Mouse (Mus musculus) neural tube, embryonic 14.5 days (tissue): Measurements from ENCODE around the gene Aifm3. TPM values are rescaled to one million over a fixed set of nuclear protein-coding genes. Genes with fewer than 3 reads are reported as not detected.
"Not testable (repeated sequence)": the region's sequence is repeated elsewhere in the genome, so short reads cannot be mapped to it uniquely, and the experiment has no call there.

Experiments
- ATAC-seq: fragments of 200-750 bp; cut with Nextera tagmentation; 2 replicates; pipeline ENCODE4 v1.8.0; 2017; ENCODE audit warnings: low read depth, mild to moderate bottlenecking, moderate TSS enrichment, moderate library complexity
- H3K27ac ChIP-seq: fragments of 300-500 bp; sonication (generic); 2 replicates; pipeline ENCODE4 v1.5.1; 2014; ENCODE audit warnings: low read depth, mild to moderate bottlenecking, control low read depth, low read length, moderate library complexity, mixed read lengths
- H3K27me3 ChIP-seq: fragments of 300-500 bp; sonication (generic); 2 replicates; pipeline ENCODE4 v1.6.1; 2014; ENCODE audit warnings: low read length; ENCODE audit not compliant: control insufficient read depth, insufficient read depth
- H3K36me3 ChIP-seq: fragments of 300-500 bp; sonication (generic); 2 replicates; pipeline ENCODE4 v1.6.1; 2014; ENCODE audit warnings: low read length, mixed read lengths; ENCODE audit not compliant: control insufficient read depth, insufficient read depth
- H3K4me1 ChIP-seq: fragments of 300-500 bp; sonication (generic); 2 replicates; pipeline ENCODE4 v1.6.1; 2014; ENCODE audit warnings: low read length; ENCODE audit not compliant: control insufficient read depth, insufficient read depth
- H3K4me2 ChIP-seq: fragments of 300-500 bp; sonication (generic); 2 replicates; pipeline ENCODE4 v1.6.1; 2014; ENCODE audit warnings: mild to moderate bottlenecking, low read depth, low read length, control low read depth
- H3K4me3 ChIP-seq: fragments of 300-500 bp; sonication (generic); 2 replicates; pipeline ENCODE4 v1.5.1; 2014; ENCODE audit warnings: low read depth, low read length, control low read depth, mixed read lengths
- H3K9ac ChIP-seq: fragments of 300-500 bp; sonication (generic); replicated peaks from 2 replicates; pipeline ENCODE4 v1.6.1; 2014; ENCODE audit warnings: low read depth, mild to moderate bottlenecking, control low read depth, low read length, mixed read lengths
- H3K9me3 ChIP-seq: fragments of 300-500 bp; sonication (generic); 2 replicates; pipeline ENCODE4 v1.6.1; 2016; ENCODE audit warnings: low read length; ENCODE audit not compliant: control insufficient read depth
- WGBS: fragments of 180-500 bp; shearing (Covaris S2); extraction: QIAGEN DNeasy Blood & Tissue Kit; methylation state at CpG from one replicate; pipeline ENCODE4 v1.1.7; 2014; 5-methylcytosine and 5-hydroxymethylcytosine counted together
- polyA plus RNA-seq: library from polyadenylated mRNA; unstranded; fragments of >200 nt; fragmentation: Nextera tagmentation; extraction: Ambion mirVana; gene quantifications from 2 replicates; pipeline ENCODE4 v1.2.1, GENCODE M21; 2014

Gene Aifm3
- polyA plus RNA-seq, 1 experiment from 2014 or later, result 3.4 TPM

GRCm38 (mm10) chr16:17554702-17555101 lies 65.3 kb downstream of the Aifm3 start:
- not testable (repeated sequence) for H3K4me2 ChIP-seq, H3K9me3 ChIP-seq, H3K9ac ChIP-seq, ATAC-seq, H3K27me3 ChIP-seq, H3K4me1 ChIP-seq, H3K27ac ChIP-seq, H3K36me3 ChIP-seq, H3K4me3 ChIP-seq
- 9% methylated on average over 4 of the region's 4 CpGs for WGBS

GRCm38 (mm10) chr16:17556180-17556579 lies 66.8 kb downstream of the Aifm3 start:
- Histone ChIP-seq H3K4me2 (no peak overlapping the region), H3K27ac (no peak overlapping the region), H3K4me3 (no peak overlapping the region), H3K9ac (no peak overlapping the region), H3K27me3 (no peaks in the 10 kb centered on the region), H3K4me1 (no peaks in the 10 kb centered on the region), H3K9me3 (no peaks in the 10 kb centered on the region), H3K36me3 (no peaks in the 10 kb centered on the region)
- WGBS, result 90% methylated on average over 4 of the region's 4 CpGs
- no peak for ATAC-seq

GRCm38 (mm10) chr16:17556907-17557306 lies 67.5 kb downstream of the Aifm3 start:
- no peak for ATAC-seq
- Histone ChIP-seq H3K27ac (no peak overlapping the region), H3K9me3 (no peaks in the 10 kb centered on the region), H3K4me2 (no peak overlapping the region), H3K36me3 (no peaks in the 10 kb centered on the region), H3K4me1 (peaks cover 5% of the 10 kb centered on the region; the same call in 1 of the 2 replicates), H3K4me3 (no peak overlapping the region), H3K9ac (no peak overlapping the region), H3K27me3 (no peaks in the 10 kb centered on the region)
- WGBS, result 69% methylated on average over 4 of the region's 4 CpGs

Other genes starting within 250 kb of the Aifm3 start
- gene Tmem191c, start 213.5 kb upstream of the Aifm3 start, polyA plus RNA-seq, result 37.7 and 55.7 TPM in 2 replicates
- 0.83 and 2.3 TPM in 2 replicates for gene Serpind1, start 158.2 kb upstream of the Aifm3 start, polyA plus RNA-seq
- 9.5 and 10.6 TPM in 2 replicates for gene Snap29, start 83.6 kb upstream of the Aifm3 start, polyA plus RNA-seq
- 73.0 and 83.1 TPM in 2 replicates for gene Pi4ka, start 83.3 kb upstream of the Aifm3 start, polyA plus RNA-seq
- 70.6 and 73.1 TPM in 2 replicates for gene Crkl, start 37.6 kb upstream of the Aifm3 start, polyA plus RNA-seq
- gene Lztr1, start 19.1 kb downstream of the Aifm3 start, polyA plus RNA-seq, result 113 and 132 TPM in 2 replicates
- 58.6 and 62.7 TPM in 2 replicates for gene Thap7, start 41.5 kb downstream of the Aifm3 start, polyA plus RNA-seq
- 0.79 and 1.1 TPM in 2 replicates for gene Lrrc74b, start 71.6 kb downstream of the Aifm3 start, polyA plus RNA-seq
- gene P2rx6, start 72.3 kb downstream of the Aifm3 start, polyA plus RNA-seq, result 2.4 and 2.7 TPM in 2 replicates
- 32.8 and 39.1 TPM in 2 replicates for gene Slc7a4, start 93.6 kb downstream of the Aifm3 start, polyA plus RNA-seq
- gene Smpd4, start 129.7 kb downstream of the Aifm3 start, polyA plus RNA-seq, result 27.7 and 29.3 TPM in 2 replicates
- gene Ccdc74a, start 156.9 kb downstream of the Aifm3 start, polyA plus RNA-seq, result 10.6 and 11.3 TPM in 2 replicates
- 46.9 and 51.0 TPM in 2 replicates for gene Med15, start 243.3 kb downstream of the Aifm3 start, polyA plus RNA-seq